Mouse (Mus musculus): ENCODE measurements around the gene Xirp1. TPM values are rescaled to one million over a fixed set of nuclear protein-coding genes. Genes with fewer than 3 reads are reported as not detected.

Xirp1 gene
- polyA plus RNA-seq, 1 experiment, result 0.04 TPM

DNA sequence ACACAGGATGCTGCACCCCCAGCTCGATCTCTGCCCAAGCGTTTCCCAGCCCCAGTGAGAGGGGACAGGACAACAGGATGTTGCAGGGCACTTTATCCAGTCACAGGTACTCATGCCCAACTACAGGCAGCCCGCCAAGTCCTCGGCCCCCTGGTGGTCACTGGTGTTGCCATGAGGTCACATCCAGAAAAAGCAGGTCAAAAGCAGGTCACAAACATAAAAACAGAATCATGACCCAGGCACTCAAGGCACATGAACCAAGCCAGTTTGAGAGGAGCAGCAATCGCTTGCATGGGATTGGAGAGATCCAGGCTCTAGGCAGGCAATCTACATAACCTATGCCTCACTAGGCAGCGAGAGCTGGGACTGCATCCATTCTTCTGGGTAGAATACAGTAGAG is 53.2 kb downstream of the Xirp1 start:
- TF ChIP-seq POLR2A (IDR thresholded peaks at IDR 0.05; ENCODE audit: extremely low read depth, insufficient read depth, low read length) (no peak), CTCF (IDR thresholded peaks at IDR 0.05; ENCODE audit: extremely low read depth, insufficient read depth, low read length) (0 out of 2 replicates have a peak, but pooled peaks have one; percentile 11)
- Histone ChIP-seq H3K27ac (ENCODE audit: insufficient read depth, low read length) (no peak overlapping the region), H3K4me3 (ENCODE audit: insufficient read depth, low read length) (no peak overlapping the region), H3K4me1 (ENCODE audit: control insufficient read depth, insufficient read depth, low read length) (peaks cover 2% of the 10 kb centered on the region; the same call in 1 of the 2 replicates)

DNA sequence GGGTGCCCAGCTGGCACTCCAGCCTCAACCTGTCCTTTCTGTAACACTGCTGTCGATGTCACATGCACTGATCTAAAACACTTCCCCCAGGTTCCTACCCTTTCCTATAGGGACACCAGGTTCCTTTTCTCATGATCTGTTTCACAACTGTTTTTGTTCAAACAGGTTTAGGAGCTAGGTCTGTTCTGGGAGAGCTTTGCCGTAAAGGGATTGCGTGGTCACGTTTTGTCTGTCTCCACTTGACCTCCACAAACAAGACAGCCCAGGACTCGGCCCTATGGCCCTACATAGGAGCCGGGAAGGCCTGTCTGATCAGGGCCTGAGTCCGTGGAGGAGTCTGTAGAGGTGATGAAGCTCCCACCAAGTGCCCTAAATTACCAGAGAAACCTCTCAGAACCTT is 53.6 kb downstream of the Xirp1 start:
- no peak overlapping the region for H3K27ac ChIP-seq (ENCODE audit: insufficient read depth, low read length)
- TF ChIP-seq POLR2A (IDR thresholded peaks at IDR 0.05; ENCODE audit: extremely low read depth, insufficient read depth, low read length) (no peak), CTCF (IDR thresholded peaks at IDR 0.05; ENCODE audit: extremely low read depth, insufficient read depth, low read length) (no peak)
- H3K4me3 ChIP-seq (ENCODE audit: insufficient read depth, low read length), result no peak overlapping the region
- H3K4me1 ChIP-seq (ENCODE audit: control insufficient read depth, insufficient read depth, low read length), result peaks cover 2% of the 10 kb centered on the region; the same call in 1 of the 2 replicates

DNA sequence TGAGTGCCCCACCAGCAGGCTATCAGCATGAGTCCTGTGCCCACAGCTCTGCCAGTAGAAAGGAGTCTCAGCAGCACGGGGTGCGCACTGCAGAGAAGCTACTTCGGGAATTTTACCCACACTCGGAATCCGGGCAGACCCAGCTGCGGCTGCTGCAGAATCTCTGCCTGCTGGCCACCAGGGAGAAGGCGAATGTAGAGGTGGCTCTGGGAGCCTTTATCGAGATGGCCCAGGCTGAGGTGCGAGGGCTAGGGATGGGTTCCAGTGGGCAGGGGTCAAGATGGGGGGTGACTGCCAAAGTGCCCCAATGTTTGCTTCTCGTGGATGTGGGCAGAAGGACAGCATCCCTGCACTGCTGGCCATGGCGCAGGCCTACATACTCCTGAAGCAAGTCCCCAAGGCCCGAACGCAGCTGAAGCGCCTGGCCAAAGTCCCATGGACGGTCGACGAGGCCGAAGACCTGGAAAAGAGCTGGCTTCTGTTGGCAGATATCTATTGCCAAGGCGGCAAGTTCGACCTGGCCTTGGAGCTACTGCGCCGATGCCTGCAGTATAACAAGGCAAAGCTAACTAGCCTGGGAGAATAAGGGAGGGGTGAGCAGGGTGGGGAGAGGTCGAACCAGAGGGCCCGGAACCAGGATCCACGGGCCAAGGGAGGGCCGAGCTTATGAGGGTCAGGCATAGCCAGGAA is 57.0 kb downstream of the Xirp1 start:
- no peak overlapping the region for H3K4me3 ChIP-seq (ENCODE audit: insufficient read depth, low read length)
- H3K4me1 ChIP-seq (ENCODE audit: control insufficient read depth, insufficient read depth, low read length), result peaks cover 2% of the 10 kb centered on the region; the same call in 1 of the 2 replicates
- no peak overlapping the region for H3K27ac ChIP-seq (ENCODE audit: insufficient read depth, low read length)
- TF ChIP-seq POLR2A (IDR thresholded peaks at IDR 0.05; ENCODE audit: extremely low read depth, insufficient read depth, low read length) (no peak), CTCF (IDR thresholded peaks at IDR 0.05; ENCODE audit: extremely low read depth, insufficient read depth, low read length) (no peak)

DNA sequence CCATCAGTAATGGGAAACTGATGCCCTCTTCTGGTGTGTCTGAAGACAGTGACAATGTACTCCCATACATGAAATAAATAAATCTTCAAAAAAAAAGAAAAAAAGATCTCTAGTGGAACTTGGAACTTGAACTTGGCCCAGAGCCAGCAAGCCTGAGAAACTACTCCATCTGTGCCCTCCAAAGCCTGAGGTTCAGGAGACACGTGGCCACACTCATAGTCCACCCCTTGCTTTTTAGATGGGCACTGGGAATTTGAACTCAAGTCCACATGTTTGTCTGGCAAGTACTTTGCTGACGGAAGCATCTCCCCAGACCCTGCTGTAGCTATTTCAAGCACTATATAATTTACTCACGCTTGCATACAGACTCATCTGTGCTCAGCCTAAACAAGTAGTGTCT is 58.2 kb downstream of the Xirp1 start:
- Histone ChIP-seq H3K4me3 (ENCODE audit: insufficient read depth, low read length) (no peak overlapping the region), H3K27ac (ENCODE audit: insufficient read depth, low read length) (no peak overlapping the region), H3K4me1 (ENCODE audit: control insufficient read depth, insufficient read depth, low read length) (peaks cover 2% of the 10 kb centered on the region; the same call in 1 of the 2 replicates)
- TF ChIP-seq CTCF (IDR thresholded peaks at IDR 0.05; ENCODE audit: extremely low read depth, insufficient read depth, low read length), result no peak
- no peak for TF ChIP-seq POLR2A (IDR thresholded peaks at IDR 0.05; ENCODE audit: extremely low read depth, insufficient read depth, low read length)

DNA sequence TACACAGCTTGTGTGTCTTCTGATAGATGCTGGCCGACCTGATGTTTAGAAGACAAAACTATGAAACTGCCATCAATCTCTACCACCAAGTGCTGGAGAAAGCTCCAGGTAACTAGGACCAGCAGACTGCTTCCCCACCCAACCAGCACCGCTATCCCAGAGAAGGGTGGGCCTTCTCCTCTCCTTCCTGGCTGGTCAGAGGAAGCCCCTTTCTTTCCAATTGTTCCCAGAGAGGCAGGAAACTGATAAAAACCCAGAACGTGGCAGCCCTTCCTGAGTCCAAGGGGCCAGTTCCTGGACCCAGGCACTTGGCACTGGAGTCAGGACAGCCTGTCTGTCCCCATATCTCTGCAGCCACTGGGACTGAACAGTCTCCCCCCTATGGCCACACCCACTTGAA is 59.2 kb downstream of the Xirp1 start:
- H3K4me1 ChIP-seq (ENCODE audit: control insufficient read depth, insufficient read depth, low read length), result peaks cover 2% of the 10 kb centered on the region; the same call in 1 of the 2 replicates
- TF ChIP-seq POLR2A (IDR thresholded peaks at IDR 0.05; ENCODE audit: extremely low read depth, insufficient read depth, low read length), result no peak
- no peak overlapping the region for H3K4me3 ChIP-seq (ENCODE audit: insufficient read depth, low read length)
- no peak overlapping the region for H3K27ac ChIP-seq (ENCODE audit: insufficient read depth, low read length)

Other genes starting within 250 kb of the Xirp1 start
- 0.06 TPM in 1 of 2 replicates, not detected in the other for gene Scn11a, start 198.1 kb downstream of the Xirp1 start, polyA plus RNA-seq (2012; rRNA removed)
- gene Wdr48, start 128.7 kb downstream of the Xirp1 start, polyA plus RNA-seq (2012; rRNA removed), result 68.8 and 76.2 TPM in 2 replicates
- 20.0 and 20.6 TPM in 2 replicates for gene Gorasp1, start 86.0 kb downstream of the Xirp1 start, polyA plus RNA-seq (2012; rRNA removed)
- 0.26 and 0.63 TPM in 2 replicates for gene Ttc21a, start 86.0 kb downstream of the Xirp1 start, polyA plus RNA-seq (2012; rRNA removed)
- 14.8 and 21.3 TPM in 2 replicates for gene Csrnp1, start 38.9 kb downstream of the Xirp1 start, polyA plus RNA-seq (2012; rRNA removed)
- 38.2 and 40.9 TPM in 2 replicates for gene Cx3cr1, start 46.3 kb upstream of the Xirp1 start, polyA plus RNA-seq (2012; rRNA removed)
- 0.08 TPM in 1 of 2 replicates, not detected in the other for gene Ccr8, start 68.5 kb upstream of the Xirp1 start, polyA plus RNA-seq (2012; rRNA removed)
- gene Slc25a38, start 86.8 kb upstream of the Xirp1 start, polyA plus RNA-seq (2012; rRNA removed), result 22.8 and 23.3 TPM in 2 replicates
- 945 and 968 TPM in 2 replicates for gene Rpsa, start 104.1 kb upstream of the Xirp1 start, polyA plus RNA-seq (2012; rRNA removed)
- 1,050 and 1,403 TPM in 2 replicates for gene Mobp, start 126.1 kb upstream of the Xirp1 start, polyA plus RNA-seq (2012; rRNA removed)